Mouse (Mus musculus): ENCODE measurements at regions not wholly inside any gene's neighbourhood (a gene's known extent, or its start where the extent isn't known, plus 50 kb on each side); places are given as distances from the start of the nearest gene placed in this dataset.

DNA sequence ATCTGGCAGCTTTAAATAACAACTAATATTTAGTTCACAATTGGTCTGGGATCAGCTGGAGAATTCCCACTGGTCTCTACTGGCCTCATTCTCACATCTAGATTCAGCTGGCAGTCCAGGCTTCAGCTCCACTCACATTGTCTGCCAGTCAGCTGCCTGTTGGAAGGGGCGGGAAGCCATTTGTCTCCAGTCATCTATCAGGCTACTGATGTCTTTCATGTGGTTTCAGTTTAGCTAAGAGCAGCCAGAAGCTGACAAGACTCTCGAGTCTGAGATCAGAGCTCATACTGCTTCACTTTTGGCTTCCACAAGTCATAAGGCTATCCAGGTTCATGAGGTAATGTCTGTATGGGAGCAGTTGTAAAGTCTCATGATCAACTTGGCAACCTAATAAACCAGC, 316.4 kb downstream of the Brinp2 start:
- Histone ChIP-seq H3K27me3 (replicated peaks) (no peaks in the 10 kb centered on the region), H3K36me3 (no peaks in the 10 kb centered on the region), H3K27ac (no peak overlapping the region), H3K9me3 (no peaks in the 10 kb centered on the region), H3K4me3 (replicated peaks) (no peak overlapping the region), H3K4me2 (replicated peaks) (no peak overlapping the region), H3K9ac (no peak overlapping the region), H3K4me1 (replicated peaks) (no peaks in the 10 kb centered on the region)
- 29% methylated on average over 2 of the region's 2 CpGs for WGBS
- ATAC-seq: no peak

DNA sequence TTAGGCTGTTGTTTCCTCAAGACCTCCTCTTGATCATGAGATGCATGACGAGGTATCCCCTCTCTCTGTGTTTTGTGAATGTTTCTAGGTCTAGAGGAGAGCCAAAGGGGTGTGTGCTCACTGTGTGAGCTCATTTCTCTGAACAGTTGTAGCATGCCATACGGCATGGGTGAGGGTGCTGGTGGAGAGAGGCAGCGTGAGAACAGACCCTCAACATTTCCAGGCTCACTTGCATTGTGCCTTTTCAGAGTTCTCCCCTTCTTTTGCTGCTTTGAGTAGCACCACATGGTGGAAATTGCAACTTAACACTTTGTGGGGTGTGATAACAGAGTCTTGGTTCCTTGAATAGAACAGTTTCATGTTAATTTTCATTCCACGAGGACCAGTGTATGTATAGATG, 315.8 kb downstream of the Brinp2 start:
- no peaks in the 10 kb centered on the region for H3K4me1 ChIP-seq (replicated peaks)
- no peak overlapping the region for H3K4me2 ChIP-seq (replicated peaks)
- H3K4me3 ChIP-seq (replicated peaks): no peak overlapping the region
- no peak for ATAC-seq
- 77% methylated on average over 4 of the region's 4 CpGs for WGBS
- no peaks in the 10 kb centered on the region for H3K9me3 ChIP-seq
- no peak overlapping the region for H3K9ac ChIP-seq
- H3K36me3 ChIP-seq: no peaks in the 10 kb centered on the region
- no peak overlapping the region for H3K27ac ChIP-seq
- no peaks in the 10 kb centered on the region for H3K27me3 ChIP-seq (replicated peaks)

DNA sequence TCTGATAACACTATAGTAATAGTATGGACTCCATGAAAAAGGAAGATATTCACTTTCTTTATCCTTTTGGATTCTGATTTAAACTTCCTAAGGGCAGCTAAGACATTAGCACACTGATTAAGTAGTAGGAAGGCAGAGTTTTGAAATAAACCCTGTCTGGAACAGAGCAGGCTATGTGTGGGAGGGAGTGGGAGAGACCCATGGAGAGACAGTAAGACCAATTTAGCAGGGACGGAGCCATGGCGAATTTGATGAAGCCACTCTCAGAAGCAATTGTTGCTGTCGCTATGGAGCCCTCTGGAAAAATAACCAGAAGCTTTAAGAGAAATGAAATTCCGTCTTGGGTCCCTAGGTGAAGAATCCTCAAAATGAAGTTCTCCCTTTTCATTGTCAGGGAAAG, 303.5 kb downstream of the Brinp2 start:
- Histone ChIP-seq H3K27me3 (replicated peaks) (no peaks in the 10 kb centered on the region), H3K4me1 (replicated peaks) (no peaks in the 10 kb centered on the region), H3K9me3 (no peaks in the 10 kb centered on the region), H3K4me2 (replicated peaks) (no peak overlapping the region), H3K27ac (no peak overlapping the region), H3K9ac (no peak overlapping the region), H3K36me3 (no peaks in the 10 kb centered on the region), H3K4me3 (replicated peaks) (no peak overlapping the region)
- no peak for ATAC-seq
- 70% methylated on average over 4 of the region's 4 CpGs for WGBS

DNA sequence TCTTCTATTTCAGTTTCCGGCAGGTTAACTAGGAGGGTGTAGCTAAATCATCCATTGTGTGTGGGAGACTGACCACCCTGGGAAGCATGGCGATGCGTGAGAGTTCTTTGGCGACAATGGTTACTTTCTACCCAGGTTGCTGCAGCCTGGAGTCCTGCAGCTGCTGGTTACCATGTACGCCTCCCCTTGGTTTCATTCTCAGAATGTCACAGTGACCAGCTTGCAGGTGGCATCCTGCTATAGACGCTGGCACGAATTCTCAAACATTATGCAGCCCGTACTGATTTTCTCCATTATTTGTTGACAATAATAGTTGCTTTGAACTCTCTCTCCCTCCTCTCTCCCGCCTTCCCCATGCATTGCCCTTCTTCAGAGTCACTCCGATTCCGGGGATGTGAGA, 301.2 kb downstream of the Brinp2 start:
- H3K27ac ChIP-seq: no peak overlapping the region
- H3K9me3 ChIP-seq: no peaks in the 10 kb centered on the region
- no peak overlapping the region for H3K4me3 ChIP-seq (replicated peaks)
- no peak for ATAC-seq
- no peaks in the 10 kb centered on the region for H3K4me1 ChIP-seq (replicated peaks)
- 80% methylated on average over 11 of the region's 11 CpGs for WGBS
- H3K36me3 ChIP-seq: no peaks in the 10 kb centered on the region
- H3K9ac ChIP-seq: no peak overlapping the region
- no peak overlapping the region for H3K4me2 ChIP-seq (replicated peaks)
- H3K27me3 ChIP-seq (replicated peaks): no peaks in the 10 kb centered on the region

GRCm38 (mm10) chr1:158056994-158057630, 299.0 kb downstream of the Brinp2 start:
- H3K36me3 ChIP-seq: no peaks in the 10 kb centered on the region
- no peaks in the 10 kb centered on the region for H3K4me1 ChIP-seq (replicated peaks)
- no peaks in the 10 kb centered on the region for H3K27me3 ChIP-seq (replicated peaks)
- WGBS: 66% methylated on average over 3 of the region's 3 CpGs
- ATAC-seq: 0 out of 2 replicates have a peak, but pooled peaks have one; percentile 8
- no peak overlapping the region for H3K9ac ChIP-seq
- H3K4me3 ChIP-seq (replicated peaks): no peak overlapping the region
- no peaks in the 10 kb centered on the region for H3K9me3 ChIP-seq
- H3K27ac ChIP-seq: no peak overlapping the region
- no peak overlapping the region for H3K4me2 ChIP-seq (replicated peaks)

DNA sequence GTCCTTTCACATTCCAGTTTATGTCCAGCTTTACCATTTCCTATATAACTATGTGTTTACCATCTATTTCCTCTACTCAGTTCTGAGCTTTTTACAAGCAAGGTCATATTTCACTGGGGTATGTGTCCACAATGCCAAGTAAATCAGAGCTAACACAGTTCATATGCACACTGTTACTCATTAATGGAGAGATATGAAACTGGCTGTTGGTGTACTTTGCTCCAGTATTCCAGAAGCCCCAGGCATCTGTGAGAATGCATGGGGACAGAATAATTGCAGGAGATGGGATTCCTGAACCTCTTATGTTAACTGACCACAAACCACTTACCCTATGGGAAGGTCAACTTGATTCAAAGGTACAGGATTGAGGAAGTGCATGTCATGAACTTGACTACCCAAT, 298.3 kb downstream of the Brinp2 start:
- no peak overlapping the region for H3K4me3 ChIP-seq (replicated peaks)
- no peaks in the 10 kb centered on the region for H3K27me3 ChIP-seq (replicated peaks)
- no peak overlapping the region for H3K4me2 ChIP-seq (replicated peaks)
- H3K4me1 ChIP-seq (replicated peaks): no peaks in the 10 kb centered on the region
- peak; percentile 88 for ATAC-seq
- no peak overlapping the region for H3K9ac ChIP-seq
- H3K36me3 ChIP-seq: no peaks in the 10 kb centered on the region
- no peak overlapping the region for H3K27ac ChIP-seq
- no peaks in the 10 kb centered on the region for H3K9me3 ChIP-seq

- no peak overlapping the region for H3K9ac ChIP-seq
- H3K4me3 ChIP-seq (replicated peaks): no peak overlapping the region
- no peak for ATAC-seq
- no peaks in the 10 kb centered on the region for H3K9me3 ChIP-seq
- WGBS: 78% methylated on average over 6 of the region's 6 CpGs
- no peaks in the 10 kb centered on the region for H3K36me3 ChIP-seq
- H3K27me3 ChIP-seq (replicated peaks): no peaks in the 10 kb centered on the region
- no peak overlapping the region for H3K4me2 ChIP-seq (replicated peaks)
- H3K27ac ChIP-seq: no peak overlapping the region
- no peaks in the 10 kb centered on the region for H3K4me1 ChIP-seq (replicated peaks)
These were observed 294.1 kb downstream of the Brinp2 start for GRCm38 (mm10) chr1:158061995-158062394.

- Histone ChIP-seq H3K9ac (no peak overlapping the region), H3K4me1 (replicated peaks) (no peaks in the 10 kb centered on the region), H3K27ac (no peak overlapping the region), H3K4me3 (replicated peaks) (no peak overlapping the region), H3K9me3 (no peaks in the 10 kb centered on the region), H3K36me3 (no peaks in the 10 kb centered on the region), H3K27me3 (replicated peaks) (no peaks in the 10 kb centered on the region), H3K4me2 (replicated peaks) (no peak overlapping the region)
- WGBS: 80% methylated on average over 1 of the region's 1 CpGs
- no peak for ATAC-seq
These were observed 273.9 kb downstream of the Brinp2 start for GRCm38 (mm10) chr1:158082181-158082580.

- Histone ChIP-seq H3K36me3 (no peaks in the 10 kb centered on the region), H3K9ac (no peak overlapping the region), H3K27ac (no peak overlapping the region), H3K4me3 (replicated peaks) (no peak overlapping the region), H3K4me1 (replicated peaks) (no peaks in the 10 kb centered on the region), H3K4me2 (replicated peaks) (no peak overlapping the region), H3K27me3 (replicated peaks) (no peaks in the 10 kb centered on the region), H3K9me3 (no peaks in the 10 kb centered on the region)
- 80% methylated on average over 3 of the region's 3 CpGs for WGBS
- ATAC-seq: no peak
These were observed 270.3 kb downstream of the Brinp2 start for GRCm38 (mm10) chr1:158085856-158086255.

GRCm38 (mm10) chr1:158097500-158097899, 258.6 kb downstream of the Brinp2 start:
- WGBS: 80% methylated on average over 4 of the region's 4 CpGs
- Histone ChIP-seq H3K4me2 (replicated peaks) (no peak overlapping the region), H3K4me1 (replicated peaks) (no peaks in the 10 kb centered on the region), H3K27ac (no peak overlapping the region), H3K9me3 (no peaks in the 10 kb centered on the region), H3K9ac (no peak overlapping the region), H3K36me3 (no peaks in the 10 kb centered on the region), H3K27me3 (replicated peaks) (no peaks in the 10 kb centered on the region), H3K4me3 (replicated peaks) (no peak overlapping the region)
- ATAC-seq: no peak

DNA sequence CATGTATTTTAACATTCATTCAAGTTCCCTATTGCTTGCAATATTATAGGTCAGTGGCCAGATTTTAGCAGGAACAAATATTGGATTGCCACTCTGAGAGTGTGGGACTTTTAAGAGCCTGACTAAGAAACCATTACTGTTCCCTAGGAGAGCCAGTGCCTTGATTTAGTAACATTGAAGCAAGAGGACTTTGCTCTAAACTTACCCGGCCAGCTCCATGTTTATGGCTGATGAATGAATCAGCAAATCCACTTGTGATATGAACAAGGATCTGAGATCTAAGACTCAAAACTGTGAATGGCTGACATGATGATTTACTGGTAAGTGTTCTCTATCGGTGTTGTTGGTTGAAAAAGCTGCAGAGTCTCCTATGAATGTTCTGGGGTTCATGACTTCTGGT, 236.4 kb downstream of the Brinp2 start:
- Histone ChIP-seq H3K9ac (no peak overlapping the region), H3K9me3 (no peaks in the 10 kb centered on the region), H3K27me3 (replicated peaks) (no peaks in the 10 kb centered on the region), H3K36me3 (no peaks in the 10 kb centered on the region), H3K4me2 (replicated peaks) (no peak overlapping the region), H3K27ac (no peak overlapping the region), H3K4me1 (replicated peaks) (no peaks in the 10 kb centered on the region), H3K4me3 (replicated peaks) (no peak overlapping the region)
- 60% methylated on average over 2 of the region's 2 CpGs for WGBS
- peak; percentile 80 for ATAC-seq

- Histone ChIP-seq H3K4me2 (replicated peaks) (no peak overlapping the region), H3K36me3 (no peaks in the 10 kb centered on the region), H3K9ac (no peak overlapping the region), H3K4me3 (replicated peaks) (no peak overlapping the region), H3K27ac (no peak overlapping the region), H3K9me3 (no peaks in the 10 kb centered on the region), H3K27me3 (replicated peaks) (no peaks in the 10 kb centered on the region), H3K4me1 (replicated peaks) (no peaks in the 10 kb centered on the region)
- WGBS: 90% methylated on average over 3 of the region's 3 CpGs
- no peak for ATAC-seq
These were observed 231.2 kb downstream of the Brinp2 start for GRCm38 (mm10) chr1:158124902-158125301.

DNA sequence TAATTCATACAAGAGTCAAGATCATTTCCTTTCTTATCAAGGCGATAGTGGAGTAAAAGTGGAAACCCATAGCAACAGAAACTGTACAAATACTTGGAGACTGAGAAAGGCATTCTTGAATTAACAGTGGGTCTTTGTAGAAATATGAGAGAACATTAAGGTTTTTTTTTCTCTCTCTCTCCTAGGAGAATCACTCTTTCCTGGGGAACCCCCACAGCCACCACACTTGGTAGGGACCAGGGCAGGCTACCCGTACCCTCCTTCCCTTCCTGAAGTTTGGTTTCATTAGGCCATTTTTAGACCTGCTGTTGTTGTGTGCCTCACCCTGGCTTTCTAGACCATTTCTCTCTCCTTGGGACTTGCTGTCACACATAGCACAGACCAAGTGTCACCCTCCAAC, 229.9 kb downstream of the Brinp2 start:
- Histone ChIP-seq H3K4me2 (replicated peaks) (no peak overlapping the region), H3K27me3 (replicated peaks) (no peaks in the 10 kb centered on the region), H3K36me3 (no peaks in the 10 kb centered on the region), H3K9ac (no peak overlapping the region), H3K9me3 (no peaks in the 10 kb centered on the region), H3K27ac (no peak overlapping the region), H3K4me3 (replicated peaks) (no peak overlapping the region), H3K4me1 (replicated peaks) (no peaks in the 10 kb centered on the region)
- 78% methylated on average over 2 of the region's 2 CpGs for WGBS
- ATAC-seq: no peak
